Mouse (Mus musculus) midbrain, embryonic 11.5 days (tissue): ENCODE data around the gene Wbp2nl. TPM values are rescaled to one million over a fixed set of nuclear protein-coding genes. Genes with fewer than 3 reads are reported as not detected.
"Not testable (repeated sequence)": the region's sequence is repeated elsewhere in the genome, so short reads cannot be mapped to it uniquely, and the experiment has no call there.

ENCODE experiments used
- ATAC-seq: fragments of 200-750 bp; cut with Nextera tagmentation; 2 replicates; pipeline ENCODE4 v1.8.0; 2017; ENCODE audit warnings: moderate TSS enrichment, moderate library complexity; ENCODE audit not compliant: low FRiP score
- DNase-seq: peaks from one replicate; pipeline ENCODE4 v3.0.0; 2015; ENCODE audit warnings: low spot score; ENCODE audit errors: missing footprints
- H3K27ac ChIP-seq: fragments of 300-500 bp; sonication (generic); 2 replicates; pipeline ENCODE4 v1.5.1; 2014; ENCODE audit warnings: low read depth, low read length
- H3K27me3 ChIP-seq: fragments of 300-500 bp; sonication (generic); 2 replicates; pipeline ENCODE4 v1.6.1; 2014; ENCODE audit warnings: mild to moderate bottlenecking, low read length, moderate library complexity, mixed read lengths; ENCODE audit not compliant: control insufficient read depth, insufficient read depth
- H3K36me3 ChIP-seq: fragments of 300-500 bp; sonication (generic); 2 replicates; pipeline ENCODE4 v1.6.1; 2014; ENCODE audit warnings: mild to moderate bottlenecking, low read length, moderate library complexity, mixed read lengths; ENCODE audit not compliant: control insufficient read depth, insufficient read depth
- H3K4me1 ChIP-seq: fragments of 300-500 bp; sonication (generic); 2 replicates; pipeline ENCODE4 v1.6.1; 2014; ENCODE audit warnings: low read length; ENCODE audit not compliant: control insufficient read depth, insufficient read depth
- H3K4me2 ChIP-seq: fragments of 300-500 bp; sonication (generic); 2 replicates; pipeline ENCODE4 v1.6.1; 2014; ENCODE audit warnings: mild to moderate bottlenecking, moderate library complexity
- H3K4me3 ChIP-seq: fragments of 300-500 bp; sonication (generic); 2 replicates; pipeline ENCODE4 v1.5.1; 2014; ENCODE audit warnings: low read depth, low read length
- H3K9ac ChIP-seq: fragments of 300-500 bp; sonication (generic); 2 replicates; pipeline ENCODE4 v1.6.1; 2014; ENCODE audit warnings: low read length
- H3K9me3 ChIP-seq: fragments of 300-500 bp; sonication (generic); 2 replicates; pipeline ENCODE4 v1.6.1; 2016; ENCODE audit warnings: low read length; ENCODE audit not compliant: control insufficient read depth
- WGBS: fragments of 180-500 bp; shearing (Covaris S2); extraction: QIAGEN DNeasy Blood & Tissue Kit; methylation state at CpG from one replicate; pipeline ENCODE4 v1.1.7; 2014; 5-methylcytosine and 5-hydroxymethylcytosine counted together
- polyA plus RNA-seq: library from polyadenylated mRNA; unstranded; fragments of >200 nt; fragmentation: Nextera tagmentation; extraction: Ambion mirVana; gene quantifications from 2 replicates; pipeline ENCODE4 v1.2.1, GENCODE M21; 2014

The Wbp2nl gene
- polyA plus RNA-seq, 1 experiment from 2014 or later, result not detected

GRCm38 (mm10) chr15:82362234-82362633 lies 63.5 kb downstream of the Wbp2nl start:
- Histone ChIP-seq H3K9me3 (no peaks in the 10 kb centered on the region), H3K4me3 (no peak overlapping the region), H3K36me3 (no peaks in the 10 kb centered on the region), H3K4me1 (no peaks in the 10 kb centered on the region), H3K27ac (no peak overlapping the region), H3K27me3 (no peaks in the 10 kb centered on the region), H3K4me2 (no peak overlapping the region), H3K9ac (no peak overlapping the region)
- ATAC-seq (no peak), DNase-seq (no peak)
- 91% methylated on average over 4 of the region's 4 CpGs for WGBS

GRCm38 (mm10) chr15:82363801-82364200 lies 65.0 kb downstream of the Wbp2nl start:
- not testable (repeated sequence) for H3K4me3 ChIP-seq, H3K9me3 ChIP-seq, H3K4me2 ChIP-seq, H3K4me1 ChIP-seq, H3K27me3 ChIP-seq, H3K27ac ChIP-seq, DNase-seq, H3K9ac ChIP-seq, ATAC-seq, H3K36me3 ChIP-seq
- WGBS, result 82% methylated on average over 7 of the region's 12 CpGs

Other genes with a start within 250 kb of the Wbp2nl start
- not detected in 2 replicates for gene 4930407I10Rik, start 239.8 kb upstream of the Wbp2nl start, polyA plus RNA-seq
- gene Mei1, start 229.0 kb upstream of the Wbp2nl start, polyA plus RNA-seq, result 0.04 TPM in 1 of 2 replicates, not detected in the other
- 17.2 and 18.5 TPM in 2 replicates for gene Ccdc134, start 171.0 kb upstream of the Wbp2nl start, polyA plus RNA-seq
- gene Srebf2, start 151.8 kb upstream of the Wbp2nl start, polyA plus RNA-seq, result 148 and 170 TPM in 2 replicates
- 0.14 and 0.57 TPM in 2 replicates for gene Shisa8, start 86.1 kb upstream of the Wbp2nl start, polyA plus RNA-seq
- gene Tnfrsf13c, start 74.6 kb upstream of the Wbp2nl start, polyA plus RNA-seq, result 0.07 and 0.17 TPM in 2 replicates
- 79.2 and 89.1 TPM in 2 replicates for gene Cenpm, start 54.2 kb upstream of the Wbp2nl start, polyA plus RNA-seq
- 1.0 and 1.4 TPM in 2 replicates for gene 1500009C09Rik, start 46.6 kb upstream of the Wbp2nl start, polyA plus RNA-seq
- gene Sept3, start 24.1 kb upstream of the Wbp2nl start, polyA plus RNA-seq, result 163 and 169 TPM in 2 replicates
- 20.6 and 21.6 TPM in 2 replicates for gene Naga, start 40.0 kb downstream of the Wbp2nl start, polyA plus RNA-seq
- 3.4 and 4.3 TPM in 2 replicates for gene Pheta2, start 40.0 kb downstream of the Wbp2nl start, polyA plus RNA-seq
- 253 and 268 TPM in 2 replicates for gene Smdt1, start 40.0 kb downstream of the Wbp2nl start, polyA plus RNA-seq
- gene Ndufa6, start 55.4 kb downstream of the Wbp2nl start, polyA plus RNA-seq, result 290 and 293 TPM in 2 replicates
- gene Cyp2d22, start 81.3 kb downstream of the Wbp2nl start, polyA plus RNA-seq, result 1.7 and 1.9 TPM in 2 replicates
- gene Cyp2d11, start 95.1 kb downstream of the Wbp2nl start, polyA plus RNA-seq, result not detected in 2 replicates
- not detected in 2 replicates for gene Cyp2d10, start 108.2 kb downstream of the Wbp2nl start, polyA plus RNA-seq
- gene Cyp2d9, start 134.5 kb downstream of the Wbp2nl start, polyA plus RNA-seq, result not detected in 2 replicates